In genomic region chr8:92064175-92064821, GRCm38 (mm10) we compare ENCODE assay signal across 13 mouse cellular contexts.
A peak's percentile ranks its signal among the peaks of the same experiment; 100 is the strongest.
DNase-seq lines count a peak whose midpoint lies in the region; ATAC-seq and TF ChIP-seq lines count a peak whose summit lies in the region.
"Had no signal": no experiment of that assay in that cellular context is flagged by ENCODE, and none has a peak within 500 bp of the region (broad histone marks: within the 10 kb centered on the region; RNA-seq: fewer than 3 reads in every experiment).

No protein-coding gene starts in this region.

- no peak for TF ChIP-seq CTCF in forebrain, postnatal 0 days (IDR thresholded peaks at IDR 0.05; ENCODE audit: low read depth)

- 4% methylated on average over 9 of the region's 9 CpGs for WGBS in forebrain, embryonic 10.5 days
- WGBS in forebrain, postnatal 0 days, result 7% methylated on average over 9 of the region's 9 CpGs
- WGBS in midbrain, embryonic 11.5 days, result 2% methylated on average over 9 of the region's 9 CpGs
- WGBS in midbrain, embryonic 16.5 days, result 5% methylated on average over 9 of the region's 9 CpGs
- 9% methylated on average over 9 of the region's 9 CpGs for WGBS in hindbrain, embryonic 16.5 days

- H3K27me3 ChIP-seq in forebrain, embryonic 10.5 days (ENCODE audit: poor library complexity, severe bottlenecking), result peaks cover 100% of the 10 kb centered on the region
- peaks cover 80% of the 10 kb centered on the region for H3K27me3 ChIP-seq in forebrain, postnatal 0 days (ENCODE audit: insufficient read depth, low read length)
- H3K27me3 ChIP-seq in midbrain, embryonic 11.5 days (ENCODE audit: control insufficient read depth, insufficient read depth, low read length), result peaks cover 19% of the 10 kb centered on the region
- H3K27me3 ChIP-seq in midbrain, embryonic 16.5 days (ENCODE audit: control insufficient read depth, insufficient read depth, low read depth, low read length), result peaks cover 15% of the 10 kb centered on the region
- H3K27me3 ChIP-seq in hindbrain, embryonic 16.5 days (replicated peaks; ENCODE audit: control insufficient read depth, insufficient read depth, low read length), result peaks cover 14% of the 10 kb centered on the region

- peak; percentile 57 for DNase-seq in forebrain, embryonic 10.5 days (ENCODE audit: extremely low spot score, low spot score)
- DNase-seq in forebrain, postnatal 0 days, result no peak
- DNase-seq in midbrain, embryonic 11.5 days (ENCODE audit: low spot score, missing footprints), result peak; percentile 93
- peak; percentile 90 for DNase-seq in retina, postnatal 1 day
- no peak for DNase-seq in B cell, adult 2 months
- DNase-seq in cerebellum, adult 9-10 months, result no peak
- DNase-seq: adrenal gland, postnatal 14 days; lung, adult 2 months had no signal

- H3K9me3 ChIP-seq in forebrain, embryonic 10.5 days, result no peaks in the 10 kb centered on the region
- H3K9me3 ChIP-seq in forebrain, postnatal 0 days (ENCODE audit: low read length), result no peaks in the 10 kb centered on the region
- no peaks in the 10 kb centered on the region for H3K9me3 ChIP-seq in midbrain, embryonic 11.5 days (ENCODE audit: control insufficient read depth, low read length)
- H3K9me3 ChIP-seq in midbrain, embryonic 16.5 days (replicated peaks; ENCODE audit: control insufficient read depth, low read length, poor library complexity, severe bottlenecking), result no peaks in the 10 kb centered on the region
- H3K9me3 ChIP-seq in hindbrain, embryonic 16.5 days (ENCODE audit: control insufficient read depth, low read length), result no peaks in the 10 kb centered on the region
- H3K9me3 ChIP-seq: limb, embryonic 13.5 days had no signal

- no peak overlapping the region for H3K4me3 ChIP-seq in forebrain, embryonic 10.5 days
- no peak overlapping the region for H3K4me3 ChIP-seq in forebrain, postnatal 0 days (ENCODE audit: low read depth, low read length)
- no peak overlapping the region for H3K4me3 ChIP-seq in midbrain, embryonic 11.5 days (ENCODE audit: low read depth, low read length)
- H3K4me3 ChIP-seq in midbrain, embryonic 16.5 days (ENCODE audit: low read depth, low read length), result no peak overlapping the region
- H3K4me3 ChIP-seq in hindbrain, embryonic 16.5 days (ENCODE audit: low read length), result no peak overlapping the region
- H3K4me3 ChIP-seq: limb, embryonic 13.5 days; megakaryocyte, embryonic 14.5 days had no signal

- H3K4me2 ChIP-seq in forebrain, postnatal 0 days (ENCODE audit: low read depth), result no peak overlapping the region
- no peak overlapping the region for H3K4me2 ChIP-seq in midbrain, embryonic 11.5 days
- H3K4me2 ChIP-seq in midbrain, embryonic 16.5 days (ENCODE audit: low read length), result no peak overlapping the region
- H3K4me2 ChIP-seq in hindbrain, embryonic 16.5 days (ENCODE audit: low read length), result no peak overlapping the region
- H3K4me2 ChIP-seq: limb, embryonic 13.5 days had no signal

- H3K9ac ChIP-seq in forebrain, postnatal 0 days, result no peak overlapping the region
- H3K9ac ChIP-seq in midbrain, embryonic 11.5 days (ENCODE audit: low read length), result no peak overlapping the region
- H3K9ac ChIP-seq in midbrain, embryonic 16.5 days (ENCODE audit: low read depth, low read length), result no peak overlapping the region
- H3K9ac ChIP-seq in hindbrain, embryonic 16.5 days (ENCODE audit: low read depth, low read length), result no peak overlapping the region
- H3K9ac ChIP-seq: limb, embryonic 13.5 days had no signal

- ATAC-seq in forebrain, postnatal 0 days, result no peak
- ATAC-seq in midbrain, embryonic 11.5 days (ENCODE audit: low FRiP score), result peak; percentile 69
- no peak for ATAC-seq in midbrain, embryonic 16.5 days
- ATAC-seq in hindbrain, embryonic 16.5 days, result peak; percentile 73; the same call in 1 of the 2 replicates
- ATAC-seq: intestine, postnatal 0 days had no signal

- peaks cover 48% of the 10 kb centered on the region for H3K4me1 ChIP-seq in forebrain, embryonic 10.5 days
- no peaks in the 10 kb centered on the region for H3K4me1 ChIP-seq in forebrain, postnatal 0 days (ENCODE audit: insufficient read depth)
- peaks cover 41% of the 10 kb centered on the region for H3K4me1 ChIP-seq in midbrain, embryonic 11.5 days (ENCODE audit: control insufficient read depth, insufficient read depth, low read length)
- H3K4me1 ChIP-seq in midbrain, embryonic 16.5 days (ENCODE audit: control insufficient read depth, insufficient read depth, low read length), result peaks cover 4% of the 10 kb centered on the region; the same call in 1 of the 2 replicates
- peaks cover 7% of the 10 kb centered on the region; the same call in 1 of the 2 replicates for H3K4me1 ChIP-seq in hindbrain, embryonic 16.5 days (ENCODE audit: control insufficient read depth, insufficient read depth, low read depth, low read length)
- H3K4me1 ChIP-seq: megakaryocyte, embryonic 14.5 days had no signal

- no peak overlapping the region for H3K27ac ChIP-seq in forebrain, embryonic 10.5 days
- H3K27ac ChIP-seq in forebrain, postnatal 0 days (ENCODE audit: low read depth, low read length), result no peak overlapping the region
- H3K27ac ChIP-seq in midbrain, embryonic 11.5 days (ENCODE audit: low read depth, low read length), result no peak overlapping the region; the same call in 1 of the 2 replicates
- H3K27ac ChIP-seq in midbrain, embryonic 16.5 days (ENCODE audit: low read length), result no peak overlapping the region
- no peak overlapping the region for H3K27ac ChIP-seq in hindbrain, embryonic 16.5 days (ENCODE audit: low read depth, low read length)
- H3K27ac ChIP-seq: limb, embryonic 13.5 days had no signal

- no peaks in the 10 kb centered on the region for H3K36me3 ChIP-seq in forebrain, embryonic 10.5 days (replicated peaks)
- no peaks in the 10 kb centered on the region for H3K36me3 ChIP-seq in forebrain, postnatal 0 days (ENCODE audit: insufficient read depth)
- H3K36me3 ChIP-seq in midbrain, embryonic 11.5 days (ENCODE audit: control insufficient read depth, insufficient read depth, low read length), result no peaks in the 10 kb centered on the region
- no peaks in the 10 kb centered on the region for H3K36me3 ChIP-seq in midbrain, embryonic 16.5 days (ENCODE audit: control insufficient read depth, insufficient read depth, low read length)
- H3K36me3 ChIP-seq in hindbrain, embryonic 16.5 days (ENCODE audit: control insufficient read depth, insufficient read depth, low read length), result no peaks in the 10 kb centered on the region
- H3K36me3 ChIP-seq: limb, embryonic 13.5 days had no signal

Comparison
In these comparisons a context has a peak if more than half of its experiments do, and no peak if none do; other contexts are left out.
1. DNase-seq: peak in forebrain, embryonic 10.5 days (single experiment), midbrain, embryonic 11.5 days (single experiment) and retina, postnatal 1 day (single experiment); none in forebrain, postnatal 0 days (single experiment), B cell, adult 2 months (0 of 2) and cerebellum, adult 9-10 months (single experiment).
2. ATAC-seq: peak in midbrain, embryonic 11.5 days (single experiment) and hindbrain, embryonic 16.5 days (single experiment); none in forebrain, postnatal 0 days (single experiment) and midbrain, embryonic 16.5 days (single experiment).